Mouse (Mus musculus) kidney, adult 18-20 months (tissue): ENCODE measurements at regions not wholly inside any gene's neighbourhood (a gene's known extent, or its start where the extent isn't known, plus 50 kb on each side); places are given as distances from the start of the nearest gene placed in this dataset.
A peak's percentile ranks its signal among the peaks of the same experiment; 100 is the strongest.

ENCODE experiments used
- DNase-seq: peaks from one replicate; pipeline ENCODE4 v3.0.0; 2021

GRCm38 (mm10) chr4:56686141-56686540 is 53.7 kb upstream of the Gm26657 start:
- no peak for DNase-seq

- DNase-seq = no peak
These were observed 54.2 kb upstream of the Gm26657 start for GRCm38 (mm10) chr4:56685696-56686095.

- peak; percentile 86 for DNase-seq
These were observed 54.7 kb upstream of the Gm26657 start for GRCm38 (mm10) chr4:56685123-56685522.

GRCm38 (mm10) chr4:56684031-56684430 is 55.8 kb upstream of the Gm26657 start:
- DNase-seq = no peak

GRCm38 (mm10) chr4:56681121-56681520 is 58.7 kb upstream of the Gm26657 start:
- DNase-seq = no peak

- no peak for DNase-seq
These were observed 66.0 kb upstream of the Gm26657 start for GRCm38 (mm10) chr4:56673868-56674267.

- DNase-seq = no peak
These were observed 74.9 kb upstream of the Gm26657 start for GRCm38 (mm10) chr4:56664921-56665320.

- DNase-seq = no peak
These were observed 78.1 kb upstream of the Gm26657 start for GRCm38 (mm10) chr4:56661816-56662215.

GRCm38 (mm10) chr4:56657046-56657445 is 82.8 kb upstream of the Gm26657 start:
- DNase-seq = no peak

- DNase-seq = no peak
These were observed 85.5 kb upstream of the Gm26657 start for GRCm38 (mm10) chr4:56654327-56654726.

GRCm38 (mm10) chr4:56652819-56653218 is 87.1 kb upstream of the Gm26657 start:
- DNase-seq = no peak

GRCm38 (mm10) chr4:56649731-56650130 is 90.1 kb upstream of the Gm26657 start:
- DNase-seq = no peak

GRCm38 (mm10) chr4:56643999-56644962 is 95.6 kb upstream of the Gm26657 start:
- DNase-seq = peak; percentile 4

GRCm38 (mm10) chr4:56643491-56643890 is 96.4 kb upstream of the Gm26657 start:
- DNase-seq = no peak

GRCm38 (mm10) chr4:56639709-56640108 is 100.2 kb upstream of the Gm26657 start:
- no peak for DNase-seq

GRCm38 (mm10) chr4:56638704-56639478 is 101.0 kb upstream of the Gm26657 start:
- peak; percentile 7 for DNase-seq

GRCm38 (mm10) chr4:56636265-56636664 is 103.6 kb upstream of the Gm26657 start:
- DNase-seq = no peak

- DNase-seq = no peak
These were observed 106.3 kb upstream of the Gm26657 start for GRCm38 (mm10) chr4:56633528-56633927.

- no peak for DNase-seq
These were observed 109.6 kb upstream of the Gm26657 start for GRCm38 (mm10) chr4:56630251-56630650.

GRCm38 (mm10) chr4:56627206-56627605 is 112.7 kb upstream of the Gm26657 start:
- DNase-seq = no peak

GRCm38 (mm10) chr4:56621782-56622181 is 118.1 kb upstream of the Gm26657 start:
- DNase-seq = no peak

- DNase-seq = no peak
These were observed 118.5 kb upstream of the Gm26657 start for GRCm38 (mm10) chr4:56621356-56621755.

GRCm38 (mm10) chr4:56620628-56621027 is 119.2 kb upstream of the Gm26657 start:
- no peak for DNase-seq

- no peak for DNase-seq
These were observed 120.1 kb upstream of the Gm26657 start for GRCm38 (mm10) chr4:56619803-56620202.
